Mouse (Mus musculus): ENCODE measurements around the gene Lpin3.

GRCm38 (mm10) chr2:160918154-160918929, 37.9 kb downstream of the Lpin3 start:
- TF ChIP-seq CTCF (IDR thresholded peaks at IDR 0.05; ENCODE audit: extremely low read depth, insufficient read depth, insufficient read length, insufficient replicate concordance) (no peak), POLR2A (IDR thresholded peaks at IDR 0.05; ENCODE audit: low read depth, low read length) (no peak)

Data from spleen, adult 2 months (tissue).